Mouse (Mus musculus) MN1 (cell line): Measurements from ENCODE around the gene Ptpn1.

Experiments used
- DNase-seq: peaks from one replicate; pipeline ENCODE4 v3.0.0-alpha.2; 2016; ENCODE audit warnings: low spot score

The Ptpn1 gene

GRCm38 (mm10) chr2:167947251-167947650 is 15.4 kb downstream of the Ptpn1 start:
- DNase-seq, result no peak

- no peak for DNase-seq
Measured at GRCm38 (mm10) chr2:167948047-167948446, 16.2 kb downstream of the Ptpn1 start.

- no peak for DNase-seq
Measured at GRCm38 (mm10) chr2:167948557-167948956, 16.7 kb downstream of the Ptpn1 start.

GRCm38 (mm10) chr2:167949250-167949649 is 17.4 kb downstream of the Ptpn1 start:
- no peak for DNase-seq

GRCm38 (mm10) chr2:167949808-167950207 is 18.0 kb downstream of the Ptpn1 start:
- DNase-seq, result no peak

- no peak for DNase-seq
Measured at GRCm38 (mm10) chr2:167950681-167951080, 18.8 kb downstream of the Ptpn1 start.

- DNase-seq, result peak; percentile 74
Measured at GRCm38 (mm10) chr2:167951301-167952211, 19.7 kb downstream of the Ptpn1 start.

GRCm38 (mm10) chr2:167953819-167954218 is 22.0 kb downstream of the Ptpn1 start:
- DNase-seq, result no peak

- DNase-seq, result no peak
Measured at GRCm38 (mm10) chr2:167954928-167955327, 23.1 kb downstream of the Ptpn1 start.

GRCm38 (mm10) chr2:167957539-167957938 is 25.7 kb downstream of the Ptpn1 start:
- no peak for DNase-seq

GRCm38 (mm10) chr2:167958082-167958788 is 26.4 kb downstream of the Ptpn1 start:
- peak; percentile 67 for DNase-seq

GRCm38 (mm10) chr2:167958843-167959242 is 27.0 kb downstream of the Ptpn1 start:
- peak; percentile 86 for DNase-seq

GRCm38 (mm10) chr2:167959384-167959911 is 27.6 kb downstream of the Ptpn1 start:
- peak; percentile 58 for DNase-seq

GRCm38 (mm10) chr2:167959996-167960395 is 28.1 kb downstream of the Ptpn1 start:
- no peak for DNase-seq

- DNase-seq, result no peak
Measured at GRCm38 (mm10) chr2:167960584-167960983, 28.7 kb downstream of the Ptpn1 start.

- no peak for DNase-seq
Measured at GRCm38 (mm10) chr2:167962347-167962746, 30.5 kb downstream of the Ptpn1 start.

GRCm38 (mm10) chr2:167963176-167963575 is 31.3 kb downstream of the Ptpn1 start:
- DNase-seq, result no peak

GRCm38 (mm10) chr2:167963778-167964300 is 32.0 kb downstream of the Ptpn1 start:
- no peak for DNase-seq

- no peak for DNase-seq
Measured at GRCm38 (mm10) chr2:167964320-167964719, 32.5 kb downstream of the Ptpn1 start.

GRCm38 (mm10) chr2:167965911-167966310 is 34.1 kb downstream of the Ptpn1 start:
- DNase-seq, result no peak

GRCm38 (mm10) chr2:167968504-167968903 is 36.6 kb downstream of the Ptpn1 start:
- DNase-seq, result no peak

- peak; percentile 34 for DNase-seq
Measured at GRCm38 (mm10) chr2:167969851-167970541, 38.1 kb downstream of the Ptpn1 start.
